Mouse (Mus musculus) E14TG2a.4 (cell line): Measurements from ENCODE around the gene Mtmr3.

Experiments
- CTCF ChIP-seq: conservative IDR thresholded peaks from 2 replicates; pipeline ENCODE4 v1.5.1; 2014; ENCODE audit warnings: low read length
- NANOG ChIP-seq: IDR thresholded peaks from 2 replicates; pipeline ENCODE4 v1.6.1; 2014; ENCODE audit warnings: borderline replicate concordance, low read length, mixed read lengths
- POU5F1 ChIP-seq: IDR thresholded peaks from 2 replicates; pipeline ENCODE4 v1.6.1; 2014; ENCODE audit warnings: low read length, borderline replicate concordance

GRCm38 (mm10) chr11:4571491-4571901 lies 23.2 kb downstream of the Mtmr3 start:
- no peak for TF ChIP-seq CTCF
- TF ChIP-seq POU5F1 = no peak
- no peak for TF ChIP-seq NANOG
